Mouse (Mus musculus) liver, adult 2 months (tissue): ENCODE data around the gene Prkca. TPM values are rescaled to one million over a fixed set of nuclear protein-coding genes. Genes with fewer than 3 reads are reported as not detected.
A peak's percentile ranks its signal among the peaks of the same experiment; 100 is the strongest.

Source experiments
- DNase-seq: peaks from one replicate; pipeline ENCODE4 v3.0.0-alpha.2; 2011; ENCODE audit warnings: low read depth, low spot score; ENCODE audit errors: extremely low read depth
- H3K27ac ChIP-seq: fragments of 200-500 bp; replicated peaks from 2 replicates; pipeline ENCODE4 v1.5.1; 2012; ENCODE audit warnings: low read depth, mild to moderate bottlenecking, control low read depth, inconsistent platforms, low read length; ENCODE audit not compliant: insufficient read depth
- H3K27me3 ChIP-seq: fragments of 200-500 bp; 2 replicates; pipeline ENCODE4 v1.6.1; 2012; ENCODE audit warnings: mild to moderate bottlenecking, moderate library complexity, low read length, inconsistent platforms; ENCODE audit not compliant: control insufficient read depth, insufficient read depth
- H3K36me3 ChIP-seq: fragments of 200-500 bp; 2 replicates; pipeline ENCODE4 v1.6.1; 2012; ENCODE audit warnings: low read length, inconsistent platforms; ENCODE audit not compliant: control insufficient read depth, insufficient read depth
- H3K4me1 ChIP-seq: fragments of 200-500 bp; 2 replicates; pipeline ENCODE4 v1.6.1; 2011; ENCODE audit warnings: low read length; ENCODE audit not compliant: control insufficient read depth, insufficient read depth
- H3K4me3 ChIP-seq: fragments of 200-500 bp; 2 replicates; pipeline ENCODE4 v1.5.1; 2011; ENCODE audit warnings: low read depth, mild to moderate bottlenecking, control low read depth, low read length, moderate library complexity; ENCODE audit not compliant: insufficient read depth
- H3K79me2 ChIP-seq: fragments of 200-500 bp; 2 replicates; pipeline ENCODE4 v1.6.1; 2012; ENCODE audit warnings: inconsistent platforms, mild to moderate bottlenecking, low read length, moderate library complexity; ENCODE audit not compliant: control insufficient read depth, insufficient read depth
- H3K9ac ChIP-seq: fragments of 200-500 bp; 2 replicates; pipeline ENCODE4 v1.6.1; 2012; ENCODE audit warnings: low read depth, mild to moderate bottlenecking, control low read depth, inconsistent platforms, low read length
- CTCF ChIP-seq: fragments of 200-500 bp; IDR thresholded peaks from 2 replicates; pipeline ENCODE4 v1.5.1; 2011; ENCODE audit warnings: low read depth, low read length, control low read depth
- POLR2A ChIP-seq: fragments of 200-500 bp; IDR thresholded peaks from 2 replicates; pipeline ENCODE4 v1.6.1; 2011; ENCODE audit warnings: low read length, control low read depth; ENCODE audit not compliant: insufficient read depth; ENCODE audit errors: extremely low read depth
- WGBS: fragments of 180-500 bp; shearing (Covaris S2); methylation state at CpG from one replicate; pipeline ENCODE4 v1.1.7; 2018; 5-methylcytosine and 5-hydroxymethylcytosine counted together
- polyA plus RNA-seq: library from polyadenylated mRNA; depleted of rRNA; stranded (reverse); fragments of >200 nt; gene quantifications from 2 replicates; pipeline ENCODE4 v1.2.3, GENCODE M21; 2012
- total RNA-seq: library from RNA; depleted of rRNA; stranded (reverse); fragments of >200 nt; gene quantifications from 2 replicates; pipeline ENCODE4 v1.2.3, GENCODE M21; 2014

Gene Prkca
- total and polyA plus RNA-seq, 2 experiments = 2.8 to 4.3 TPM

DNA sequence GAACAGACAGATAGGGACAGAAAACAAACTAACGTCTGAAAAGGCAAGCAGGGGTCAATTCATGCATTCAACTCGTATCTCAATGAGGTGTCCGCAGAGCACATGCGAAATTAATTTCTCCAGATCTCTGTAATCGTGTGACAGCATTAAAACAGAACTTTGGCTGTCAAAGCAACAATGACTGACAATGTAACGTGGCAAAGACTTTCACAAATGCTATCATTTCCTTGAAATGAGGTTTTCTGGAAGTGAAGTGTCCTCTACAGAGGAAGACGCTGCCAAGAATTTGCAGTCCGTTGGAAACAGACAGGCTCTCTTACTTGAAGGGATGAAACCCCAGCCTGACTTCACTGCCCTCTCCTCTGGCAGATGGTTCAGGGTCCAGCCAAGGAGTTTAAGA lies 85.8 kb downstream of the Prkca start:
- Histone ChIP-seq H3K4me3 (no peak overlapping the region), H3K27me3 (no peaks in the 10 kb centered on the region), H3K27ac (no peak overlapping the region), H3K4me1 (peaks cover 16% of the 10 kb centered on the region), H3K79me2 (0 out of 2 replicates have a peak, but pooled peaks cover 4% of the 10 kb centered on the region), H3K36me3 (no peaks in the 10 kb centered on the region), H3K9ac (no peak overlapping the region)
- TF ChIP-seq CTCF (no peak), POLR2A (no peak)
- no peak for DNase-seq
- 83% methylated on average over 8 of the region's 8 CpGs for WGBS

DNA sequence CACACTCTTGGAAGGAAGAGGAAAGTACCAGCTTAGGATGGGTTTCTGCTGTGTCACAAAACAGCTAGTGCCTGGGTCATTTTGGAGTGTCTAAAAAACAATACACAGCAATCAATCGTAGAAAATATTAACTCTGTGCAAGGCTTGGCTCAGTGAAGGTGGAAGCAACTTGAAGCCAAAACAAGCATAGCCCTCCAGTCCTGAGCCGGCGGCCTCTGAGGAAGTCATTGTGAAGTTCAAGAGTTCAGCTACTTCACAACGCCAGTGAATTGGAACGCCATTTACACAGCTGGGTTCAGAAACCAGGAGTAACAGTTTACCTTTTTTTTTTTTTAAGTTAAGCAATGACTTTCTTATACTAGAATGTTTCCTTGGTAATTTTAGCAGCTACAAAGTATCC lies 89.0 kb downstream of the Prkca start:
- peak; percentile 95 for DNase-seq
- Histone ChIP-seq H3K4me1 (peaks cover 26% of the 10 kb centered on the region), H3K27me3 (no peaks in the 10 kb centered on the region), H3K36me3 (no peaks in the 10 kb centered on the region), H3K79me2 (0 out of 2 replicates have a peak, but pooled peaks cover 4% of the 10 kb centered on the region), H3K4me3 (no peak overlapping the region), H3K27ac (no peak overlapping the region), H3K9ac (no peak overlapping the region)
- 16% methylated on average over 5 of the region's 5 CpGs for WGBS
- TF ChIP-seq CTCF (no peak), POLR2A (no peak)

DNA sequence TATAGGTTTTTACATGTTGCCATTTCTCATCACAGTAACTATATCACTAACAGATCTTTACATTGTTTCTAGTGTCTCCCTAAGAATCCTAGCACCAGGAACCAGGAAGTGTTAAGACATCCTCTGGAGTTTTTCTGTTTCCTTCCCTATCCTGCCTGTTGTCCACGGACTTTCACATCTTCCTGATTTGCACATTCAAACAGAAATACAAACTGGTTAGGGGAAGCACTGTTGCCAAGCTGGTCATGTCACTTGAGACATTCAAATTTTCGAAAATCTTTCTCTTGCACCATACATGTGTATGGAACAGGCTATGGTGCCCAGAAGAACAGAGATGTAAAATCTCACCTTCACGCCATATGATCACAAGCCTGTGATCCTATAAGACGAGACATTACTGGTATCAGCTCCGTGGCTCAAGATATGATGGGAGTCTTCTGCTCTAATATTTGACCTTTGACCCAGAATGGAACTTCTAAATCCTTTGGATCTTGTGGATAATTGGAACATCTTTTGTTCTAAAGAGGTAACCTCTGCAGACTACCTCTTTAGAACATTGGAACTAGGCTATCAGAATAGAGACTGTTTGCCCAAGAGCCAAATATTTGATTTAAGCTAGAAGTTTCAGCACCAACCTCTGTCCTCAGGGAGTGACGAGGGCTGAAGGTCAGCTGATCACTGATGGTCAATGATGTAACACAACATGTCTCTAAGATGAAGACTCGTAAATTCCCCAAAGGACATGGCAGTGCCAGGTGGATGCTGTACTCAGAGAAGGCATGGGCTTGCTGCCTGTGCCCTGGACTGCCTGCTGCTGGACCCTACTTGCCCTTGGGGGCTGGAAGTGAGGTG lies 91.6 kb downstream of the Prkca start:
- Histone ChIP-seq H3K36me3 (no peaks in the 10 kb centered on the region), H3K9ac (no peak overlapping the region), H3K4me3 (no peak overlapping the region), H3K79me2 (no peaks in the 10 kb centered on the region), H3K27me3 (no peaks in the 10 kb centered on the region), H3K27ac (no peak overlapping the region), H3K4me1 (peaks cover 19% of the 10 kb centered on the region)
- WGBS = 48% methylated on average over 7 of the region's 7 CpGs
- peak; percentile 96 for DNase-seq
- TF ChIP-seq POLR2A = no peak
- TF ChIP-seq CTCF = no peak

DNA sequence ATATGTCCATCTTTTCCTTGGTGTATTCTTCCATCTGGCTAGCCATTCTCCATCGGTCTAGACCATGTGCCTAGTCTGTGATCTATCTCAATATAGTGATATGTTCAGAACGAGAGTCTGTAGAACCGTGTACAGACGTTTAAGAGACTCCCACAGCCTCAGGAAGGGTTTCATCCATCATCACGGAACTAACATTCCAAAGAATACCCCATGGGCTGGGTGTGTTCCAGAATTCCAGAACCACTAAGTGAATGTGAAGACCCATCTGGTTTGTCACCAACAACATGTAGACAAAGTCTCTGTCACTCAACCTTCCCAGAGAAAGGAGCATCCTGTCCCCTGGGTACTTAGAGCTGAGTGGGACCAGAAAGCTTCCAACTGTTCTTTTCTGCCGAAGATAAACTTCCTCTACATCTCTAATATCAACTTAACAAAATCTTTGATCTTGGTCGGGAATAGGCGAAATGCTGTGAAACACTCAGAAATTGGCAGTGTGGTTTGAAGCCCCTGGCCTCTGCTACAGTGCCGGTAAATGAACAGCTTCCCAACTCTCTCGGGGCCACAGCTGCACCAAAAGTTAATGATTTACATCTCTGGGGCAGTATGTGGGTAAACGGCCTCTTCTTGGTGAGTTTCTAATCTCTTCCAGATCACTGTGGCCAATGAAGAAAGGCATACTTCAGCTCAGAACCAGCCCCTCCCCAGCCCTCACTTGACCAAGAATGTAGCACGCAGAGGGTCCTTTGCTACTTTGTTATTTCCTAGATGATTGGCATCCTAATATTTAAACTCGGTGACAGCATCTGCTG lies 92.7 kb downstream of the Prkca start:
- Histone ChIP-seq H3K27me3 (no peaks in the 10 kb centered on the region), H3K4me1 (peaks cover 19% of the 10 kb centered on the region), H3K27ac (no peak overlapping the region), H3K36me3 (no peaks in the 10 kb centered on the region), H3K9ac (no peak overlapping the region), H3K4me3 (no peak overlapping the region), H3K79me2 (no peaks in the 10 kb centered on the region)
- peak; percentile 77 for DNase-seq
- TF ChIP-seq CTCF (no peak), POLR2A (no peak)
- WGBS = 37% methylated on average over 13 of the region's 13 CpGs

DNA sequence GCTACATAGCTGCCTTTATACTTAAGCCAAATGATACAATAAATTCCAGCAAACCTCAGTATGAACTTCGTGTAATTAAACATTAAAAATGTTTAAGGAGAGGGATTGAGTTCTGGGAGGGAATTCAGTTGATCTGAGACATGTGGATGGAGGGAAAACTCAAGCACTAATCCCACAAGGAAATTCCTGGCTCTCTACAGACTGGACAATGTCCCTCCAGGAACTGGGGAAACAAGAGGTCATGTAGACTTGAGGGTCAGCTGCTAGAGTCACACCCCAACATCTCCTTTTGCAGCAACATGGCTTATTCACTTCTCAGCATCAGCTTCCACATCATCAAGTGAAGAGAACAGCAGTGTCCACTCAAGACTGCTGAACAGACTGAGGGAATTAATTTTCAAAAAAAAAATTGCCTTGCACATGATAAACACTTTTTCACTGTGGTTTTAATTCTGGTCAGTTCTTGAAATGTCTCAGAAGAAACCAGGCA lies 93.5 kb downstream of the Prkca start:
- DNase-seq = no peak
- Histone ChIP-seq H3K27me3 (no peaks in the 10 kb centered on the region), H3K4me3 (no peak overlapping the region), H3K36me3 (no peaks in the 10 kb centered on the region), H3K9ac (no peak overlapping the region), H3K27ac (no peak overlapping the region), H3K79me2 (no peaks in the 10 kb centered on the region), H3K4me1 (peaks cover 19% of the 10 kb centered on the region)
- TF ChIP-seq POLR2A = no peak
- no peak for TF ChIP-seq CTCF
- WGBS = 62% methylated on average over 1 of the region's 1 CpGs

DNA sequence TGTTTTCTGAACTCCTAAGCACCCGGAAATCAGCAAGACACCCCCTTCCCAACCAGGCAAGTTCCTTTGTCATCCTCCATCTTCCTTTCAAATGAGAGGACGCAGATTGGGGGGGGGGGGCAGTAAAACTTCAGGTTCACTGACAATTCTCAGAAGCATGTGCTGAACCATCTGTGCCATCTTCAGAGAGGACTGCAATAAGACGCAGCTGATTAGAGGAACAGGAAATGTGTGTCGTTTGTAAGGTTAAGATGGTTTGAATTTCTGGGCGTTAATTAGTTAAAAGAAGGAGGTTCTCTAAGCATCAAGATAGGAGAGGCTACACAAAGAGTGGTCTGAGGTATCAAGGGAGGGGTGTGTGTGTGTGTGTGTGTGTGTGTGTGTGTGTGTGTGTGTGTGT lies 94.2 kb downstream of the Prkca start:
- Histone ChIP-seq H3K4me3 (no peak overlapping the region), H3K79me2 (no peaks in the 10 kb centered on the region), H3K9ac (no peak overlapping the region), H3K4me1 (peaks cover 17% of the 10 kb centered on the region), H3K27me3 (no peaks in the 10 kb centered on the region), H3K27ac (no peak overlapping the region), H3K36me3 (no peaks in the 10 kb centered on the region)
- TF ChIP-seq CTCF (no peak), POLR2A (no peak)
- WGBS = 74% methylated on average over 5 of the region's 5 CpGs
- DNase-seq = no peak
